Mouse (Mus musculus) liver, postnatal 0 days (tissue): ENCODE measurements at regions not wholly inside any gene's neighbourhood (a gene's known extent, or its start where the extent isn't known, plus 50 kb on each side); places are given as distances from the start of the nearest gene placed in this dataset.

Source experiments
- CTCF ChIP-seq: sonication (generic); IDR thresholded peaks from 2 replicates; pipeline ENCODE4 v1.5.1; 2016; ENCODE audit warnings: antibody characterized with exemption, low read depth
- EP300 ChIP-seq: IDR thresholded peaks from 2 replicates; pipeline ENCODE4 v1.6.1; 2016; ENCODE audit warnings: antibody characterized with exemption, low read depth, mild to moderate bottlenecking

GRCm38 (mm10) chr4:66550306-66551104 is 146.1 kb upstream of the Astn2 start:
- no peak for TF ChIP-seq CTCF
- no peak for TF ChIP-seq EP300
